Mouse (Mus musculus) midbrain, embryonic 11.5 days (tissue): ENCODE measurements around the gene Ranbp17. TPM values are rescaled to one million over a fixed set of nuclear protein-coding genes. Genes with fewer than 3 reads are reported as not detected.

Source experiments
- ATAC-seq: fragments of 200-750 bp; cut with Nextera tagmentation; 2 replicates; pipeline ENCODE4 v1.8.0; 2017; ENCODE audit warnings: moderate TSS enrichment, moderate library complexity; ENCODE audit not compliant: low FRiP score
- DNase-seq: peaks from one replicate; pipeline ENCODE4 v3.0.0; 2015; ENCODE audit warnings: low spot score; ENCODE audit errors: missing footprints
- H3K27ac ChIP-seq: fragments of 300-500 bp; sonication (generic); 2 replicates; pipeline ENCODE4 v1.5.1; 2014; ENCODE audit warnings: low read depth, low read length
- H3K27me3 ChIP-seq: fragments of 300-500 bp; sonication (generic); 2 replicates; pipeline ENCODE4 v1.6.1; 2014; ENCODE audit warnings: mild to moderate bottlenecking, low read length, moderate library complexity, mixed read lengths; ENCODE audit not compliant: control insufficient read depth, insufficient read depth
- H3K36me3 ChIP-seq: fragments of 300-500 bp; sonication (generic); 2 replicates; pipeline ENCODE4 v1.6.1; 2014; ENCODE audit warnings: mild to moderate bottlenecking, low read length, moderate library complexity, mixed read lengths; ENCODE audit not compliant: control insufficient read depth, insufficient read depth
- H3K4me1 ChIP-seq: fragments of 300-500 bp; sonication (generic); 2 replicates; pipeline ENCODE4 v1.6.1; 2014; ENCODE audit warnings: low read length; ENCODE audit not compliant: control insufficient read depth, insufficient read depth
- H3K4me2 ChIP-seq: fragments of 300-500 bp; sonication (generic); 2 replicates; pipeline ENCODE4 v1.6.1; 2014; ENCODE audit warnings: mild to moderate bottlenecking, moderate library complexity
- H3K4me3 ChIP-seq: fragments of 300-500 bp; sonication (generic); 2 replicates; pipeline ENCODE4 v1.5.1; 2014; ENCODE audit warnings: low read depth, low read length
- H3K9ac ChIP-seq: fragments of 300-500 bp; sonication (generic); 2 replicates; pipeline ENCODE4 v1.6.1; 2014; ENCODE audit warnings: low read length
- H3K9me3 ChIP-seq: fragments of 300-500 bp; sonication (generic); 2 replicates; pipeline ENCODE4 v1.6.1; 2016; ENCODE audit warnings: low read length; ENCODE audit not compliant: control insufficient read depth
- WGBS: fragments of 180-500 bp; shearing (Covaris S2); extraction: QIAGEN DNeasy Blood & Tissue Kit; methylation state at CpG from one replicate; pipeline ENCODE4 v1.1.7; 2014; 5-methylcytosine and 5-hydroxymethylcytosine counted together
- polyA plus RNA-seq: library from polyadenylated mRNA; unstranded; fragments of >200 nt; fragmentation: Nextera tagmentation; extraction: Ambion mirVana; gene quantifications from 2 replicates; pipeline ENCODE4 v1.2.1, GENCODE M21; 2014

Ranbp17 gene
- polyA plus RNA-seq, 1 experiment from 2014 or later, result 14.8 TPM

DNA sequence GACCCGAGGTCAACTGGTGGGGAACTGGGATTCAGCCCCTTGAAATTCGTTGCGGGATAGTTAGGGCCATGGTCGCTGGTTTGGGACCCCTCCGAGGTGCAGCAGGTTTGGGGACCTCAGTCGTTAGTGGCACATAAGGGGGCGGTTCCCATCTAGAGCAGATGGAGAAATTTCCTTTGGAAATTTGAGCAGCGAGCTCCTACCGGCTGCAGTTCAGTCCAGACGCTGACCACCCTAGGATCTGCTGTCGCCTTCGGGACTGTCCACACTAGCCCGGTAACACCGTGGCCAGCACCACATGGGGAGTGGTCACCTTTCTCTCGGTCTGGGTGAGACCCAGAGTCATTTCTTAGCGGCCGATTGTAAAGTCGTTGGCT is 309.2 kb downstream of the Ranbp17 start:
- H3K9ac ChIP-seq, result 0 out of 2 replicates have a peak overlapping the region, but pooled peaks have one; percentile 38
- under 1% methylated on average over 18 of the region's 18 CpGs for WGBS
- peaks cover 73% of the 10 kb centered on the region for H3K27me3 ChIP-seq
- peak; percentile 97 for DNase-seq
- H3K4me2 ChIP-seq, result peak overlapping the region; percentile 57
- peak overlapping the region; percentile 34 for H3K4me3 ChIP-seq
- H3K27ac ChIP-seq, result no peak overlapping the region
- H3K36me3 ChIP-seq, result no peaks in the 10 kb centered on the region
- peaks cover 33% of the 10 kb centered on the region for H3K4me1 ChIP-seq
- no peaks in the 10 kb centered on the region for H3K9me3 ChIP-seq
- ATAC-seq, result no peak

DNA sequence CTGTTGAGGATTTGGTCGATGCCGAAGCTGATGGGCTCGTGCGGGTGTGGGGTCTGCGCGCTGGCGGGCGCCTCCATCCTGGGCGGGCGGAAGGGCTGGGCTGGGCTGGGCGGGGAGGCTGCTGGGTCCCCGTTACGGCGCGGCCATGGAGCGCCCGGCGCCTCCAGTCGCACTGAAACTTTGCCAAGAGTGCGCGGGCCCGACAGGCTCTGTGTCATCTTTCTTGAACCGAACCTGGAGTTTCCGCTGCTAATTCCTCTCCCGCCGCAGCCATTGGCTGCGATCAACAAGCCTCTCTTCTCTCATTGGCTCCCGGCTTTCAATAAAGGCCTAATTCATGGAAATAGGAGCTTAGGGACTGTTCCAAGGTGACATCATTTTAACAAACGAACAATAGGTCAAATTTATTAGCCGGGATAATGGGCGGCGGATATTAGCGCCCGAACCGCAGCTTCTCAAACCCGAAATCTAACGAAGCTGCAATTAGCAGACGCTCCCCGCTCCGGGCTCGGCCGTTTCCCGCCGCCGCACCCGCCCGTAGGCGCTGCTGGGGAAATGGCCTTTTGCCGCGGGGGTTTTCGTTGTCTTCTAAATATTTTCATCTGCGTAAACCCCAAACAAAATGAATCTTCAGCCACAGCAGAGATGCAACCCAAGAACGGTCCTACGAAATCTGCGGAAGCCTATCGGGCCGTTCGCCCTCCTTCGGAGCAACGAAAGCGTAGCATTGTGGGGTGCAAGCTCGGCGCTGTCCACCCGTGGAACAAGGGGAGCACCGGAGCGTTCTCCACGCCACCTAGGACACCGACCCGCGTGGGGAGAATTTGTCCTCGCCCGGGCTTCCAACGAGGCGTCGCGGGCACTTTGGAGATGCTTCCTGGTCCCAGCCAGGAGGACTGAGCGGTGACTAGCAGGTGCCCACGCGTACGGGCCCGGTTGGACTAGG is 309.9 kb downstream of the Ranbp17 start, which contains the start of gene Tlx3:
Gene Tlx3, minus strand, starts transcription at position 207 of the 946 bp plus-strand sequence.
- WGBS, result 1% methylated on average over 72 of the region's 81 CpGs
- Histone ChIP-seq H3K9ac (peak within 1 kb of the TSS; percentile 38; the same call in 1 of the 2 replicates), H3K9me3 (no peaks in the 10 kb centered on the region), H3K27ac (no peak within 1 kb of the TSS), H3K27me3 (peaks cover 80% of the 10 kb centered on the region), H3K4me3 (peak within 1 kb of the TSS; percentile 34), H3K36me3 (no peaks in the 10 kb centered on the region), H3K4me1 (peaks cover 33% of the 10 kb centered on the region), H3K4me2 (peak within 1 kb of the TSS; percentile 57)
- peak; percentile 65 for ATAC-seq
- DNase-seq, result peak; percentile 97

DNA sequence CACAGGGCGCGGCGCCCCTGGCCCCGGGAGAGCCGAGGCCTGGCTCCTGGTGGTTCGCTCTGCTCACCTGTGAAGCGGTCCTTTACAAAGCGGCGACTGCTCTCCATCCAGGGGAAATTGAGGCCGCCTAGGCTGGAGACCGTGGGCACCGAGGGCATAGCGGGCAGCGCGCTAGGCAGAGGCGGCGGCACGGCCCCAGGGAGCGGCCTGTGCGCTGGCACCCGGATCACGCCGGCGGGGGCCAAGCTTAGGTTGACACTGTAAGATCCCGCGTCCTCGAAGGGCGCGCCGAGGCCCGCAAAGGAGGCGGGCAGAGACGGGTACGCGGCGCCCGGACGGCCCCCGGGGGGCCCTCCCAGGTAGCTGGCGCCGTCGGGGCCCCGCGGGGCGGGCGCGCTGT is 310.6 kb downstream of the Ranbp17 start:
- WGBS, result 1% methylated on average over 40 of the region's 47 CpGs
- ATAC-seq (no peak; the same call in none of the 2 replicates), DNase-seq (peak; percentile 92)
- Histone ChIP-seq H3K9ac (peak overlapping the region; percentile 38; the same call in 1 of the 2 replicates), H3K4me3 (peak overlapping the region; percentile 34), H3K4me1 (peaks cover 33% of the 10 kb centered on the region), H3K27me3 (peaks cover 87% of the 10 kb centered on the region), H3K9me3 (no peaks in the 10 kb centered on the region), H3K36me3 (no peaks in the 10 kb centered on the region), H3K27ac (no peak overlapping the region), H3K4me2 (peak overlapping the region; percentile 57)

DNA sequence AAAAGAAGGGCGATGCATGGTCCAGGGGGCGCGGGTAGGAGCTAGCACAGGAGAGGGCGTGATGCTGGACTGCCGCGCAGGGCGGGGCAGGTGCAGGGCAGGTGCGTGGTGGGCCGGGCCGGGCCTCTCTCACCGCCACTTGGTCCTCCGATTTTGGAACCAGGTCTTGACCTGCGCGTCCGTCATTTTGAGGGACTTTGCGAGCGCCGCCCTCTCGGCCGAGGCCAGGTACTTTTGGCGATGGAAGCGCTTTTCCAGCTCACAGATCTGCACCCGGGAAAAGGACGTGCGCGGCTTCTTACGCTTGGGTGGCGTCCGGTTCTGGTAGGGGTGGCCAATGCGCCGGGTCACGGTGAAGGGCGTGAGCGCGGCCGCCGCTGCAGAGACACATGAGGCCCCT is 311.2 kb downstream of the Ranbp17 start:
- H3K4me2 ChIP-seq, result no peak overlapping the region
- no peak overlapping the region for H3K27ac ChIP-seq

DNA sequence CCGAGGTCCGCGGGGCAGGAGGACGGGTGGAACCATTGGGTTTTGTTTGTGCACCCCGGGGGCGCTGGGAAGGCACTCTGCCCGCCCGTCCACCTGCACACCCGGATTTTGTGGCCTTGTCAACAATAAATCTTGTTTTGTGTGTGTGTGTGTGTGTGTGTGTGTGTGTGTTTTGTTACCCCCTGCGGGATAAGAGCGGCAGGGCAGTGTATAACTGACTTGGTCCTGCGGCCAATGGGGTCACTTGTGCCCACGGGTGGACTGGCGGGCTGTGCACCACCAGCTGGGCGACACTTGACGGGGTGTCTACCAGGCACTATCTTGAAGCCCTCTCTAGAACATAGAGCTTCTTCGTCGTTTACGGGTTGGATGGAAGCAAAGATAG is 311.9 kb downstream of the Ranbp17 start:
- H3K4me2 ChIP-seq, result peak overlapping the region; percentile 52
- H3K27me3 ChIP-seq, result peaks cover 96% of the 10 kb centered on the region
- H3K36me3 ChIP-seq, result no peaks in the 10 kb centered on the region
- peaks cover 33% of the 10 kb centered on the region for H3K4me1 ChIP-seq
- no peak overlapping the region for H3K27ac ChIP-seq
- WGBS, result 3% methylated on average over 19 of the region's 19 CpGs
- ATAC-seq (no peak), DNase-seq (no peak)
- H3K4me3 ChIP-seq, result peak overlapping the region; percentile 30
- no peak overlapping the region for H3K9ac ChIP-seq
- H3K9me3 ChIP-seq, result no peaks in the 10 kb centered on the region; the same call in 1 of the 2 replicates

More for the DNA sequence above, 311.2 kb downstream of the Ranbp17 start:
- Histone ChIP-seq H3K9me3 (no peaks in the 10 kb centered on the region; the same call in 1 of the 2 replicates), H3K36me3 (no peaks in the 10 kb centered on the region), H3K27me3 (peaks cover 93% of the 10 kb centered on the region), H3K9ac (no peak overlapping the region), H3K4me1 (peaks cover 33% of the 10 kb centered on the region), H3K4me3 (peak overlapping the region; percentile 34)
- ATAC-seq (no peak), DNase-seq (peak; percentile 92)
- under 1% methylated on average over 34 of the region's 37 CpGs for WGBS

DNA sequence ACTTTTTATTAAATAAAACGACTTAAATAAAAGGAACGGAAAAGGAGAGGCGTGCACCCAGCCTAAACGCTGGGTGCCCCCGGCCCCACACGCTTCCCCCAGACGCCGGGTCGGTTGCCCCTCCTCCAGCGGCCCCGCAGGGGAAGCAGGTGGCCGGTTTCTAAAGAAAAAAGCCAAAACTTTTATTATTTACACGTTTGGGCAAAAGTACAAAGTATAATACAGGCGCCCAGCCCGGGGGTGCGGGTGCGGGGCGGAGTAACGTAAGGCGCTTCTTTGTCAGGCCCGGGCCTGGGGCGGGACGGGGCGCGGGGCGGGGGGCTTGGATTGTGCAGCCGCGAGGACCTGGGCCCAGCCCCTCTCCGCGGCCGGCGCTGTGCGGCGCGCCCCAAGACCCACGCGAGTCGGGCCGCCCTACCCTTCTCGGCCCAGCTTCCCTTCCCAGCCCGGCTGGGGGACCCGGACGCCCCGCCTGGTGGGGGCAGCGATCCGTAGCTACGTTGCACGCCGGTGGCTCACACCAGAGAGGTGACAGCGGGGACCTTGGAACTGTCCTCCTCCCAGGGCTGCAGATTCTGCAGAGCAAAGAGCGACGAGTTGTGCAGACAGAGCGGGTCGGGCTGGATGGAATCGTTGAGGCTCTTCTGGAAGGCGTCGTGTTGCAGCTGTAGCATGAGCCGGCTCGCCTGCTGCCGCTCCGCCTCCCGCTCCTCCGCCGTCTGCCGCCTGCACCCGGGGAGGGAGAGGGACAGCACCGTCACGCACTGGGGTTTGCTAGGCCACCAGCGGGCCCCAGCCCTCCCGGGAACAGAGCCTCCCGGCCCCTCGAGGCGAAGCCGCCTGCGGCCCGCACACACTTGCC is 312.6 kb downstream of the Ranbp17 start:
- ATAC-seq (peak; percentile 31), DNase-seq (peak; percentile 98)
- WGBS, result under 1% methylated on average over 67 of the region's 76 CpGs
- Histone ChIP-seq H3K4me3 (peak overlapping the region; percentile 30), H3K27ac (no peak overlapping the region), H3K36me3 (no peaks in the 10 kb centered on the region), H3K9me3 (no peaks in the 10 kb centered on the region; the same call in 1 of the 2 replicates), H3K4me1 (peaks cover 33% of the 10 kb centered on the region), H3K4me2 (peak overlapping the region; percentile 52), H3K9ac (peak overlapping the region; percentile 30; the same call in 1 of the 2 replicates), H3K27me3 (peaks cover 96% of the 10 kb centered on the region)

DNA sequence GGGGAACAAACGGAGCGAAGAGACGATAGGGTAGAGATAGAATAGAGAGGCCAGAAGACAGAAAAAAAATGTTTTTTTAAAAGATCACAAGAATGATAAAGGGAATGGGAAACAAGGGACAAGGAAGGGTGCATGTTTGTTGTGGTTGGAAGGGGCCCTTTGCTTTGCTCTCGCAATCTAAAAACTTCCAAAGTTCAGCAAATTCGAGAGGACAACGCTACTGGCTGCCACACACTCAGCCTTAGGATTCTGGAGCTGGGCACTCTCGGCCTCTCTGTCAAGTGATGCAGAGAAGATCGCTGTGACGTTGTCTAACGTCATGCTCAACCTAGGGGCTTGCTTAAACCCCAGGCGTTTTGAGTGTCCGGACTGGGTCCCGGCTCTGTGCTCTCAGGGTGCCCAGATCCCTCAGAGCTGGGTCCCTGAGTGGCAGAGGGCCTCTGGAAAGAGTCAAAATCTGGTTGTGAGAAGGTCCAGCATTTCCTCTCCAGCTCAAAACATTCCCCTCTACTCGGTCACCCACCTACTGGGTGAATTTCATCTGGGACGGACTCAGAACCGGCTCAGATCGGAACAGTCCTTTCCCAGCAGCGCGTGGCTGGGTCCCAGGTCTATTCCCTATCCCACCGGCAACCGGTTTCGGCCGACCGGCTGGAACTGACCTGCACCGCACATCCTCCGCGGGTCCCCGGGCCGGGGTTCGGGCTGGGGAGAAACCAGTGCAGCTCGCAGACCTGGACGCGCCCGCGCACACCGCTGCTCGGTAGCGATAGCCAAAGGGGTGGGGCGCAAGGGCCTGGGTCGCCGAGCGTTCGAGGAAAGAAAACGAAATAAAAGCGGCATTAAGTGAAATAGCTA is 313.4 kb downstream of the Ranbp17 start:
- H3K4me1 ChIP-seq, result peaks cover 33% of the 10 kb centered on the region
- DNase-seq, result peak; percentile 97

DNA sequence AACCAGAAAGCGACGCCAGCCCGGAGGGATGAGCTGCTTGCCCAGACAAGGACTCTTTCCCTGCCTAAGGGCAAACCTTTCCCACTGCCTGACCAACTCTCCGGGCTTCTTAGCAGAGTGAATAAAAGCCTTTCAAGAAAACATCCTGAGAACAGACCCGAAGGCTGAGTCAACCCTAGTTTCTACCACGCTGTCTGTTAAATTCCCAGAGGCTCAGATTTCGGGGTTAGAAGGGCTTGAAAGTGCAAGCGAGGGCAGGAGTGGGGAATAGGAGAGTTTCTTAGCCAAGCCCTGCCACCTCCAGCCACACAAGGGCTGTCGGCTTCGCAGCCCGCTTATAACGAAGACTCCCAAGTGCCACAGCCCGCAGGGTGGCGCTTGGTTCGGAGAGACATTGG is 314.4 kb downstream of the Ranbp17 start:
- Histone ChIP-seq H3K9ac (no peak overlapping the region), H3K27me3 (peaks cover 93% of the 10 kb centered on the region), H3K4me3 (no peak overlapping the region), H3K36me3 (no peaks in the 10 kb centered on the region), H3K4me2 (no peak overlapping the region), H3K9me3 (no peaks in the 10 kb centered on the region; the same call in 1 of the 2 replicates), H3K4me1 (peaks cover 29% of the 10 kb centered on the region), H3K27ac (no peak overlapping the region)
- ATAC-seq (no peak), DNase-seq (peak; percentile 97)
- 1% methylated on average over 15 of the region's 15 CpGs for whole genome bisulfite sequencing

More for the DNA sequence above, 313.4 kb downstream of the Ranbp17 start:
- Histone ChIP-seq H3K9me3 (no peaks in the 10 kb centered on the region; the same call in 1 of the 2 replicates), H3K36me3 (no peaks in the 10 kb centered on the region), H3K4me2 (peak overlapping the region; percentile 52), H3K27ac (no peak overlapping the region), H3K27me3 (peaks cover 96% of the 10 kb centered on the region), H3K4me3 (peak overlapping the region; percentile 30), H3K9ac (peak overlapping the region; percentile 30; the same call in 1 of the 2 replicates)
- ATAC-seq, result no peak
- WGBS, result 1% methylated on average over 44 of the region's 45 CpGs
